ENCODE assay signal across 29 mouse cellular contexts in genomic region chr5:88616988-88617387, GRCm38 (mm10). TPM values are rescaled to one million over a fixed set of nuclear protein-coding genes. Genes with fewer than 3 reads are reported as not detected.
A peak's percentile ranks its signal among the peaks of the same experiment; 100 is the strongest.
DNase-seq lines count a peak whose midpoint lies in the region; ATAC-seq and TF ChIP-seq lines count a peak whose summit lies in the region.
"Had no signal": no experiment of that assay in that cellular context is flagged by ENCODE, and none has a peak within 500 bp of the region (broad histone marks: within the 10 kb centered on the region; RNA-seq: fewer than 3 reads in every experiment).

No protein-coding gene starts in this region.

- no peaks in the 10 kb centered on the region for H3K9me3 ChIP-seq in forebrain, embryonic 11.5 days (ENCODE audit: control insufficient read depth, low read length)
- H3K9me3 ChIP-seq in forebrain, embryonic 14.5 days (replicated peaks; ENCODE audit: control insufficient read depth, low read length) = no peaks in the 10 kb centered on the region
- H3K9me3 ChIP-seq in lung, embryonic 16.5 days (ENCODE audit: control insufficient read depth, low read length) = no peaks in the 10 kb centered on the region
- H3K9me3 ChIP-seq: embryonic facial prominence, embryonic 13.5 days; embryonic facial prominence, embryonic 15.5 days; forebrain, embryonic 10.5 days; forebrain, embryonic 13.5 days; G1E had no signal

- WGBS in forebrain, embryonic 11.5 days = 86% methylated on average over 4 of the region's 4 CpGs
- WGBS in forebrain, embryonic 14.5 days = 88% methylated on average over 4 of the region's 4 CpGs
- WGBS in lung, embryonic 16.5 days = 63% methylated on average over 4 of the region's 4 CpGs
- 66% methylated on average over 4 of the region's 4 CpGs for WGBS in lung, adult 2 months

- no peaks in the 10 kb centered on the region for H3K27me3 ChIP-seq in forebrain, embryonic 11.5 days (ENCODE audit: control insufficient read depth, insufficient read depth, low read length)
- H3K27me3 ChIP-seq in forebrain, embryonic 14.5 days (replicated peaks; ENCODE audit: control insufficient read depth, insufficient read depth, low read length) = no peaks in the 10 kb centered on the region
- no peaks in the 10 kb centered on the region for H3K27me3 ChIP-seq in lung, embryonic 16.5 days (ENCODE audit: control insufficient read depth, insufficient read depth, low read depth, low read length)
- H3K27me3 ChIP-seq: CH12.LX; embryonic facial prominence, embryonic 13.5 days; embryonic facial prominence, embryonic 15.5 days; forebrain, embryonic 13.5 days; Patski had no signal

- H3K9ac ChIP-seq in forebrain, embryonic 11.5 days (ENCODE audit: low read length) = no peak overlapping the region
- H3K9ac ChIP-seq in forebrain, embryonic 14.5 days (ENCODE audit: low read length) = no peak overlapping the region
- H3K9ac ChIP-seq in lung, embryonic 16.5 days (ENCODE audit: low read length) = no peak overlapping the region
- H3K9ac ChIP-seq: embryonic facial prominence, embryonic 13.5 days; embryonic facial prominence, embryonic 15.5 days; forebrain, embryonic 13.5 days had no signal

- H3K4me2 ChIP-seq in forebrain, embryonic 11.5 days (ENCODE audit: low read depth, low read length, severe bottlenecking) = no peak overlapping the region
- no peak overlapping the region for H3K4me2 ChIP-seq in forebrain, embryonic 14.5 days (ENCODE audit: low read length)
- H3K4me2 ChIP-seq in lung, embryonic 16.5 days (ENCODE audit: low read depth, low read length) = no peak overlapping the region
- H3K4me2 ChIP-seq: embryonic facial prominence, embryonic 13.5 days; embryonic facial prominence, embryonic 15.5 days; forebrain, embryonic 13.5 days had no signal

- no peak for ATAC-seq in forebrain, embryonic 11.5 days (replicated peaks; ENCODE audit: low FRiP score)
- ATAC-seq in forebrain, embryonic 14.5 days = no peak
- ATAC-seq in lung, embryonic 16.5 days (ENCODE audit: low read depth) = peak; percentile 52; the same call in 1 of the 2 replicates
- ATAC-seq: activated CD4-positive, CD25-positive, alpha-beta regulatory T cell, adult 4 months; CD4-positive, CD25-positive, alpha-beta regulatory T cell, adult 4 months; forebrain, embryonic 13.5 days; forebrain, embryonic 16.5 days; Patski had no signal

- no peak for TF ChIP-seq CTCF in lung, adult 2 months (IDR thresholded peaks at IDR 0.05; ENCODE audit: insufficient read depth, low read length)

- peaks cover 7% of the 10 kb centered on the region; the same call in 1 of the 2 replicates for H3K36me3 ChIP-seq in forebrain, embryonic 11.5 days (ENCODE audit: control insufficient read depth, insufficient read depth, low read length)
- peaks cover 75% of the 10 kb centered on the region for H3K36me3 ChIP-seq in forebrain, embryonic 14.5 days (ENCODE audit: control insufficient read depth, insufficient read depth, low read length)
- 0 out of 2 replicates have a peak, but pooled peaks cover 2% of the 10 kb centered on the region for H3K36me3 ChIP-seq in lung, embryonic 16.5 days (ENCODE audit: control insufficient read depth, insufficient read depth, low read length)

- DNase-seq in forebrain, embryonic 11.5 days (ENCODE audit: low spot score) = peak; percentile 32
- DNase-seq in forebrain, embryonic 14.5 days (ENCODE audit: low spot score) = no peak
- no peak for DNase-seq in lung, adult 2 months
- DNase-seq in lung, postnatal 10 days = peak; percentile 6
- DNase-seq in lung, postnatal 14 days = no peak
- peak; percentile 30 for DNase-seq in adipocyte (ENCODE audit: low spot score)
- DNase-seq: adrenal gland, adult 2 months; adrenal gland, postnatal 10 days; adrenal gland, postnatal 25 days; B cell, adult 2 months; cerebellum, adult 11 months; cerebellum, adult 18-20 months; cerebellum, adult 8-10 months; cerebellum, adult 9-11 months; cerebellum, postnatal 14 days; cerebellum, postnatal 36 days; embryo, embryonic 11 days had no signal

- no peaks in the 10 kb centered on the region for H3K4me1 ChIP-seq in forebrain, embryonic 11.5 days (replicated peaks; ENCODE audit: control insufficient read depth, insufficient read depth, low read length)
- H3K4me1 ChIP-seq in forebrain, embryonic 14.5 days (ENCODE audit: control insufficient read depth, insufficient read depth, low read length) = no peaks in the 10 kb centered on the region
- no peaks in the 10 kb centered on the region for H3K4me1 ChIP-seq in lung, embryonic 16.5 days (replicated peaks; ENCODE audit: control insufficient read depth, insufficient read depth, low read length)
- no peaks in the 10 kb centered on the region for H3K4me1 ChIP-seq in lung, adult 2 months (ENCODE audit: control insufficient read depth, insufficient read depth, low read length)
- H3K4me1 ChIP-seq: embryonic facial prominence, embryonic 13.5 days; embryonic facial prominence, embryonic 15.5 days; forebrain, embryonic 10.5 days; forebrain, embryonic 13.5 days had no signal

- no peak overlapping the region for H3K4me3 ChIP-seq in forebrain, embryonic 11.5 days (ENCODE audit: low read depth, low read length)
- H3K4me3 ChIP-seq in forebrain, embryonic 14.5 days (ENCODE audit: low read depth, low read length) = no peak overlapping the region
- H3K4me3 ChIP-seq in lung, embryonic 16.5 days (ENCODE audit: low read length) = no peak overlapping the region
- no peak overlapping the region for H3K4me3 ChIP-seq in lung, adult 2 months (replicated peaks; ENCODE audit: extremely low read depth, low read depth, low read length)
- H3K4me3 ChIP-seq: embryonic facial prominence, embryonic 13.5 days; embryonic facial prominence, embryonic 15.5 days; erythroblast, embryonic 14.5 days; forebrain, embryonic 10.5 days; forebrain, embryonic 13.5 days had no signal

- H3K27ac ChIP-seq in forebrain, embryonic 11.5 days (ENCODE audit: low read depth, low read length) = no peak overlapping the region
- no peak overlapping the region for H3K27ac ChIP-seq in forebrain, embryonic 14.5 days (ENCODE audit: low read depth, low read length)
- H3K27ac ChIP-seq in lung, embryonic 16.5 days (ENCODE audit: low read length) = no peak overlapping the region
- H3K27ac ChIP-seq: embryonic facial prominence, embryonic 13.5 days; embryonic facial prominence, embryonic 15.5 days; forebrain, embryonic 10.5 days; forebrain, embryonic 13.5 days had no signal

- TF ChIP-seq POLR2A in lung, adult 2 months (IDR thresholded peaks at IDR 0.05; ENCODE audit: borderline replicate concordance, extremely low read depth, low read depth, low read length) = no peak

RNA-seq across cellular contexts. Expression of gene Rufy3, which starts 52.1 kb away (rescaled TPM):
- polyA plus RNA-seq in forebrain, embryonic 11.5 days (2014; fragmentation: Nextera tagmentation; extraction: Ambion mirVana) = 96.8 and 96.9 TPM in 2 replicates
- 155 and 210 TPM in 2 replicates for polyA plus RNA-seq in forebrain, embryonic 14.5 days (2014; fragmentation: Nextera tagmentation; extraction: Ambion mirVana)
- polyA plus RNA-seq in lung, embryonic 16.5 days (2015; fragmentation: Nextera tagmentation; extraction: Ambion mirVana) = 8.7 and 9.1 TPM in 2 replicates
- polyA plus RNA-seq in lung, adult 2 months (2012; rRNA removed) = 4.1 and 4.6 TPM in 2 replicates

RNA-seq across cellular contexts. Expression of gene Grsf1, which starts 59.0 kb away (rescaled TPM):
- polyA plus RNA-seq in forebrain, embryonic 11.5 days (2014; fragmentation: Nextera tagmentation; extraction: Ambion mirVana) = 101 and 108 TPM in 2 replicates
- 74.5 and 79.5 TPM in 2 replicates for polyA plus RNA-seq in forebrain, embryonic 14.5 days (2014; fragmentation: Nextera tagmentation; extraction: Ambion mirVana)
- polyA plus RNA-seq in lung, embryonic 16.5 days (2015; fragmentation: Nextera tagmentation; extraction: Ambion mirVana) = 30.8 and 47.7 TPM in 2 replicates
- 20.1 and 23.5 TPM in 2 replicates for polyA plus RNA-seq in lung, adult 2 months (2012; rRNA removed)

Comparison
In these comparisons a context has a peak if more than half of its experiments do, and no peak if none do; other contexts are left out.
1. DNase-seq: peak in forebrain, embryonic 11.5 days (single experiment), lung, postnatal 10 days (single experiment) and adipocyte (single experiment); none in forebrain, embryonic 14.5 days (single experiment), lung, adult 2 months (single experiment) and lung, postnatal 14 days (single experiment).